Mouse (Mus musculus): ENCODE measurements at regions not wholly inside any gene's neighbourhood (a gene's known extent, or its start where the extent isn't known, plus 50 kb on each side); places are given as distances from the start of the nearest gene placed in this dataset.
A peak's percentile ranks its signal among the peaks of the same experiment; 100 is the strongest.

DNA sequence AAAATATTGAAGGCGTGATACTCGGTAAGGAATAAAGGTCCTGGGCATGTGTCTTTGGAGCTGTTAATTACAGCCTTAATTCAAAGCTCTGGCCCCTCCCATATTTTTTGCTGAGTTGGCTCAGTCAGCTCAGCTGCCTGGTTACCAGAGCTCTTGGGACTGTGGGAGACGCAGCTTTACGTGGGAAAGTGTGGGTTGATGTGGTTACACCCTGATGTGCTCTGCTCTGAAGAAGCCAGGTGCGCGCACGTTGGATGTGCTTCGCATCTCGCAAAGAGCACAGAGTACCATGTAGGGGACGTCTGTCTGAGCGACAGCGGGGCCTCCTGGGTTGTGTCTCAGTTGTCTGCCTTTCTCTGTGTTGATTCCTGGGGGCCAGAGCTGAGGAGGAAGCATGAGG lies 254.8 kb downstream of the Foxo1 start:
- no peak for TF ChIP-seq EP300 (IDR thresholded peaks at IDR 0.05; ENCODE audit: low read depth)
- no peak for TF ChIP-seq CTCF (IDR thresholded peaks at IDR 0.05; ENCODE audit: low read depth)
- Histone ChIP-seq H3K4me1 (ENCODE audit: insufficient read depth) (peaks cover 2% of the 10 kb centered on the region; the same call in 1 of the 2 replicates), H3K4me2 (ENCODE audit: low read depth, low read length) (no peak overlapping the region), H3K27me3 (ENCODE audit: insufficient read depth, low read length) (no peaks in the 10 kb centered on the region), H3K36me3 (replicated peaks; ENCODE audit: insufficient read depth, low read length) (no peaks in the 10 kb centered on the region), H3K27ac (ENCODE audit: low read depth) (no peak overlapping the region), H3K4me3 (ENCODE audit: low read depth, low read length) (no peak overlapping the region), H3K9me3 (ENCODE audit: low read length) (no peaks in the 10 kb centered on the region), H3K9ac (replicated peaks) (no peak overlapping the region)
- 80% methylated on average over 12 of the region's 12 CpGs for WGBS (ENCODE audit: insufficient replicate concordance)
- ATAC-seq (no peak), DNase-seq (no peak)

GRCm38 (mm10) chr3:52520609-52520947 lies 252.4 kb downstream of the Foxo1 start:
- H3K36me3 ChIP-seq (replicated peaks; ENCODE audit: insufficient read depth, low read length), result no peaks in the 10 kb centered on the region
- H3K27ac ChIP-seq (ENCODE audit: low read depth), result no peak overlapping the region
- no peak for DNase-seq
- ATAC-seq, result no peak
- H3K4me3 ChIP-seq (ENCODE audit: low read depth, low read length), result no peak overlapping the region
- H3K4me2 ChIP-seq (ENCODE audit: low read depth, low read length), result no peak overlapping the region
- no peak overlapping the region for H3K9ac ChIP-seq (replicated peaks)
- TF ChIP-seq CTCF (IDR thresholded peaks at IDR 0.05; ENCODE audit: low read depth) (no peak), EP300 (IDR thresholded peaks at IDR 0.05; ENCODE audit: low read depth) (no peak)
- no peaks in the 10 kb centered on the region for H3K9me3 ChIP-seq (ENCODE audit: low read length)
- 56% methylated on average over 4 of the region's 4 CpGs for WGBS (ENCODE audit: insufficient replicate concordance)
- no peaks in the 10 kb centered on the region for H3K4me1 ChIP-seq (ENCODE audit: insufficient read depth)
- no peaks in the 10 kb centered on the region for H3K27me3 ChIP-seq (ENCODE audit: insufficient read depth, low read length)

DNA sequence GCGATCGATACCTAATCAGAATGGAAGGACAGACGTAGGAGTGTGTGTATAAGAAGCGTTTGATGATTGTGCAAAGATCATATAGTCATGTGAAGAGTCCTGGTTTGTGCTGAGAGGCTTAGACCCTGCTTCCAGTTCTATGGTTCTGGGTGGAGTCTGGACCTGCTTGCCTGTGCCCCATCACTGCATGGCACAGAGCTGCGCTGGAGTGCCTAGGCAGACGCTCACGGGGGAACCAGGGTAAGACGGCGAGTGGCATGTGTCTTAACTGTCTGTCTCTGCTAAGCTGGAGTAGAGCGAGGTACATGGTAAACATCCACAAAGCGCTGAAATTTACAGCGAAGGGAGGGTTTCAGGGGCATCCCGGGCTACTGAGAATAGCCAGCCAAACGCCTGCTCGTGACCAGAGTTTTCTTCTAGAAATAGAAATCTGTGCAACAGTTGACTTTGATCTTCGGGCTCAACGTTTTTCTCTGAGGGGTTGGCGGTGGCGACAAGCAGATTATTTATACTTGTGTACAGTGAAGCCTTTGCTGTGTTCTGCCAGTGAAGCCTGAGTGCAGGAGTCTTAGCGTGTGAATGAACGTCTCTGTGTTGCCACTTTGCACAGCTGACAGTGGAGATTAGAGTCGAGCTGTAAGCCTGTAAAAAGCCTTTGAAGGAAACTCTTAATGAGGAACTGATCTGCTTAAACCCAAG lies 251.9 kb downstream of the Foxo1 start:
- no peaks in the 10 kb centered on the region for H3K4me1 ChIP-seq (ENCODE audit: insufficient read depth)
- H3K27ac ChIP-seq (ENCODE audit: low read depth), result no peak overlapping the region
- no peak for DNase-seq
- H3K4me2 ChIP-seq (ENCODE audit: low read depth, low read length), result no peak overlapping the region
- no peak for ATAC-seq
- no peak overlapping the region for H3K9ac ChIP-seq (replicated peaks)
- H3K9me3 ChIP-seq (ENCODE audit: low read length), result no peaks in the 10 kb centered on the region
- H3K27me3 ChIP-seq (ENCODE audit: insufficient read depth, low read length), result no peaks in the 10 kb centered on the region
- H3K36me3 ChIP-seq (replicated peaks; ENCODE audit: insufficient read depth, low read length), result no peaks in the 10 kb centered on the region
- WGBS (ENCODE audit: insufficient replicate concordance), result 68% methylated on average over 22 of the region's 22 CpGs
- TF ChIP-seq EP300 (IDR thresholded peaks at IDR 0.05; ENCODE audit: low read depth), result no peak
- TF ChIP-seq CTCF (IDR thresholded peaks at IDR 0.05; ENCODE audit: low read depth), result no peak
- no peak overlapping the region for H3K4me3 ChIP-seq (ENCODE audit: low read depth, low read length)

DNA sequence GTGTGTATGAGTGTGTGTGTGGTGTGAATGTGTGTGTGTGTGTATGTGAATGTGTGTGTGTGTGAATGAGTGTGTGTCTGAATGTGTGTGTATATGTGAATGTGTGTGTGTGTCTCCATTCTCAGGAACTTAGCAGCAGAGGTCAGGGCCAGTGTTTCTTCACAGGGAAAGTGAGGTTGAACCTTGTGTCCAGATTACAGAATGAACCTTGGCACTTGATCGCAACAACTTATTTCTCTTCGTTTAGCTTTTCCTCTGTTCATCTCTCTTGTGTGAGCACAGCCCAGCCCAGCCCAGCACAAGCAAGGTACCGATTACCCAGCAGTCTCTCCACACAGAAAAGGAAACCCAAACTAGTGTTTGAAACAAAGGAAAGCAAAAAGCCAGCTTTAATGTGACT lies 249.7 kb downstream of the Foxo1 start:
- H3K9me3 ChIP-seq (ENCODE audit: low read length), result no peaks in the 10 kb centered on the region
- H3K27me3 ChIP-seq (ENCODE audit: insufficient read depth, low read length), result no peaks in the 10 kb centered on the region
- no peak overlapping the region for H3K4me2 ChIP-seq (ENCODE audit: low read depth, low read length)
- DNase-seq, result no peak
- H3K4me1 ChIP-seq (ENCODE audit: insufficient read depth), result no peaks in the 10 kb centered on the region
- no peak overlapping the region for H3K9ac ChIP-seq (replicated peaks)
- WGBS (ENCODE audit: insufficient replicate concordance), result 59% methylated on average over 3 of the region's 3 CpGs
- TF ChIP-seq EP300 (IDR thresholded peaks at IDR 0.05; ENCODE audit: low read depth) (no peak), CTCF (IDR thresholded peaks at IDR 0.05; ENCODE audit: low read depth) (no peak)
- H3K4me3 ChIP-seq (ENCODE audit: low read depth, low read length), result no peak overlapping the region
- no peak overlapping the region for H3K27ac ChIP-seq (ENCODE audit: low read depth)
- peak; percentile 13; the same call in 1 of the 2 replicates for ATAC-seq
- H3K36me3 ChIP-seq (replicated peaks; ENCODE audit: insufficient read depth, low read length), result no peaks in the 10 kb centered on the region

DNA sequence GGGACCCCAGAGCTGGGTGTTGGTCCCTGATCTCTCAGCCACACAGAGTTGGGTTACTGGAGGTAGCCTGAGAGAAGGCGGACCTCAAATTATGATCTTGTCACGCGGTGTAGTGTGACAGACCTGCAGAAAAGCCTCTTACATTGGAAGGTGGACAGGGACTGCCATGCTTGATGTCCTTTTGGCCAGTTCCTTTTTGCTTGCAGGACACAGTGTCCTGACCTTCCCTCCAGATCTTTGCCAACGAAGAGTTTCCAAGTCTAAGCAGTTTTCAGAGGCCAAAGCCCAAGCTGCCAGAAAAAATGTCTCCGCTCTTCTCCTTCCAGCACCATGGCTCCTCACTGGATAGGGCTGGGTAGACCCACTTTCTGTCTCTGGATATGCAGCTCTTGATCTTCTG lies 248.6 kb downstream of the Foxo1 start:
- H3K9me3 ChIP-seq (ENCODE audit: low read length), result no peaks in the 10 kb centered on the region
- WGBS (ENCODE audit: insufficient replicate concordance), result 82% methylated on average over 5 of the region's 5 CpGs
- no peak overlapping the region for H3K4me3 ChIP-seq (ENCODE audit: low read depth, low read length)
- H3K27ac ChIP-seq (ENCODE audit: low read depth), result no peak overlapping the region
- H3K27me3 ChIP-seq (ENCODE audit: insufficient read depth, low read length), result no peaks in the 10 kb centered on the region
- H3K4me2 ChIP-seq (ENCODE audit: low read depth, low read length), result no peak overlapping the region
- ATAC-seq (no peak), DNase-seq (no peak)
- H3K36me3 ChIP-seq (replicated peaks; ENCODE audit: insufficient read depth, low read length), result no peaks in the 10 kb centered on the region
- H3K9ac ChIP-seq (replicated peaks), result no peak overlapping the region
- H3K4me1 ChIP-seq (ENCODE audit: insufficient read depth), result no peaks in the 10 kb centered on the region
- TF ChIP-seq CTCF (IDR thresholded peaks at IDR 0.05; ENCODE audit: low read depth) (no peak), EP300 (IDR thresholded peaks at IDR 0.05; ENCODE audit: low read depth) (no peak)

GRCm38 (mm10) chr3:52512761-52513160 lies 244.6 kb downstream of the Foxo1 start:
- no peak overlapping the region for H3K4me3 ChIP-seq (ENCODE audit: low read depth, low read length)
- no peaks in the 10 kb centered on the region for H3K9me3 ChIP-seq (ENCODE audit: low read length)
- 68% methylated on average over 8 of the region's 8 CpGs for WGBS (ENCODE audit: insufficient replicate concordance)
- ATAC-seq, result no peak
- no peaks in the 10 kb centered on the region for H3K36me3 ChIP-seq (replicated peaks; ENCODE audit: insufficient read depth, low read length)
- H3K9ac ChIP-seq (replicated peaks), result no peak overlapping the region
- H3K4me2 ChIP-seq (ENCODE audit: low read depth, low read length), result no peak overlapping the region
- H3K27me3 ChIP-seq (ENCODE audit: insufficient read depth, low read length), result no peaks in the 10 kb centered on the region
- no peak overlapping the region for H3K27ac ChIP-seq (ENCODE audit: low read depth)
- no peak for TF ChIP-seq CTCF (IDR thresholded peaks at IDR 0.05; ENCODE audit: low read depth)
- TF ChIP-seq EP300 (IDR thresholded peaks at IDR 0.05; ENCODE audit: low read depth), result no peak
- H3K4me1 ChIP-seq (ENCODE audit: insufficient read depth), result no peaks in the 10 kb centered on the region; the same call in 1 of the 2 replicates
- DNase-seq, result no peak

All from liver, postnatal 0 days (tissue).